Mouse (Mus musculus) G1E (cell line): Measurements from ENCODE around the gene Bcam.

Experiments
- CTCF ChIP-seq: IDR thresholded peaks from 2 replicates; pipeline ENCODE4 v1.5.1; 2012; ENCODE audit warnings: low read depth, low read length, inconsistent platforms, mixed read lengths
- GATA1 ChIP-seq: IDR thresholded peaks from 2 replicates; pipeline ENCODE4 v1.6.1; 2012; ENCODE audit warnings: borderline replicate concordance, low read length, inconsistent platforms, mixed read lengths

GRCm38 (mm10) chr7:19751070-19751383 is 19.8 kb downstream of the Bcam start:
- TF ChIP-seq CTCF (no peak), GATA1 (no peak)
